Mouse (Mus musculus) kidney, embryonic 14.5 days (tissue): ENCODE measurements around the gene Il6st. TPM values are rescaled to one million over a fixed set of nuclear protein-coding genes. Genes with fewer than 3 reads are reported as not detected.

Source experiments
- ATAC-seq: fragments of 200-750 bp; cut with Nextera tagmentation; 2 replicates; pipeline ENCODE4 v1.8.0; 2017; ENCODE audit warnings: moderate number of reproducible peaks, mild to moderate bottlenecking, moderate TSS enrichment, moderate library complexity; ENCODE audit not compliant: low FRiP score, low TSS enrichment
- H3K27ac ChIP-seq: fragments of 300-500 bp; sonication (generic); 2 replicates; pipeline ENCODE4 v1.5.1; 2014; ENCODE audit warnings: low read depth, mild to moderate bottlenecking, low read length, moderate library complexity, mixed read lengths
- H3K27me3 ChIP-seq: fragments of 300-500 bp; sonication (generic); 2 replicates; pipeline ENCODE4 v1.6.1; 2014; ENCODE audit warnings: mild to moderate bottlenecking, low read length; ENCODE audit not compliant: control insufficient read depth, insufficient read depth
- H3K36me3 ChIP-seq: fragments of 300-500 bp; sonication (generic); 2 replicates; pipeline ENCODE4 v1.6.1; 2014; ENCODE audit warnings: low read length, mixed read lengths; ENCODE audit not compliant: control insufficient read depth, insufficient read depth
- H3K4me1 ChIP-seq: fragments of 300-500 bp; sonication (generic); 2 replicates; pipeline ENCODE4 v1.6.1; 2014; ENCODE audit warnings: low read length, mixed read lengths; ENCODE audit not compliant: control insufficient read depth, insufficient read depth
- H3K4me2 ChIP-seq: fragments of 300-500 bp; sonication (generic); replicated peaks from 2 replicates; pipeline ENCODE4 v1.6.1; 2014; ENCODE audit warnings: low read depth, mild to moderate bottlenecking, low read length
- H3K4me3 ChIP-seq: fragments of 300-500 bp; sonication (generic); 2 replicates; pipeline ENCODE4 v1.5.1; 2014; ENCODE audit warnings: mild to moderate bottlenecking, low read length
- H3K9ac ChIP-seq: fragments of 300-500 bp; sonication (generic); 2 replicates; pipeline ENCODE4 v1.6.1; 2014; ENCODE audit warnings: low read depth, mild to moderate bottlenecking, low read length, moderate library complexity
- H3K9me3 ChIP-seq: fragments of 300-500 bp; sonication (generic); 2 replicates; pipeline ENCODE4 v1.6.1; 2016; ENCODE audit warnings: low read length; ENCODE audit not compliant: control insufficient read depth
- WGBS: fragments of 180-500 bp; shearing (Covaris S2); extraction: QIAGEN DNeasy Blood & Tissue Kit; methylation state at CpG from one replicate; pipeline ENCODE4 v1.1.7; 2014; 5-methylcytosine and 5-hydroxymethylcytosine counted together
- polyA plus RNA-seq: library from polyadenylated mRNA; unstranded; fragments of >200 nt; fragmentation: Nextera tagmentation; extraction: Ambion mirVana; gene quantifications from 2 replicates; pipeline ENCODE4 v1.2.1, GENCODE M21; 2014

Gene Il6st
- polyA plus RNA-seq, 1 experiment from 2014 or later, result 31.8 TPM

DNA sequence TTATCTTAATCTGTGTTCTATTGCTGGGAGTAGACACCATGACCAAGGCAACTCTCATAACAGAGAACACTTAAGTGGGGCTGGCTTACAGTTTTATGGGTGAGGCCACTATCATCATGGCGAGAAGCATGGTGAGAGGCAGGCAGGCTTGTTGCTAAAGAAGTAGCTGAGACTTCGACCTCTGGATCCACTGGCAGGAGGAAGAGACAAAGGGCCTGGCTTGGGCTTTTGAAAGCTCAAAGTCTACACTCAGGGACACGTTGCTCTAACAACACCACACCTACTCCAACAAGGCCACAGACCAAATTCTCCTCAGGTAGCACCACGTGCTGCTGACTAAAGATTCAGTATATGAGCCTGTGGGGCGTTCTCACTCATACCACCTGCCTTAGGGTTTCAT, 22.4 kb downstream of the Il6st start:
- 95% methylated on average over 5 of the region's 5 CpGs for WGBS
- peaks cover 48% of the 10 kb centered on the region for H3K36me3 ChIP-seq

DNA sequence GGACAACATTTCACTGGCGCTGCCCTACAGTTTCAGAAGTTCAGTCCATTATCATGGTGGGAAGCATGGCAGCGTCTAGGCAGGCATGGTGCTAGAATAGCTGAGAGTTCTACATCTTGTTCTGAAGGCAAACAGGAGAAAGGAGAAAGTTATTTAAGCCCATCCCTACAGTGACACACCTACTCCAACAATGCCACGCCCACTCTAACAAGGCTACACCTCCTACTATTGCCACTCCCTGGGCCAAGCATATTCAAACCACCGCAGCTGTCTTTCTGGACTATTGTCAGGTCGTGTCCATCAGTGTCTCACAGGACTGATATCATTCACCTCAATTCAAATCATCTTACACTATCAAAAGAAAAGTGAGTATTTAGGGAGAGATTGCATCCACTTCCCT, 22.8 kb downstream of the Il6st start:
- no peak overlapping the region for H3K9ac ChIP-seq
- H3K36me3 ChIP-seq, result peaks cover 48% of the 10 kb centered on the region
- ATAC-seq, result no peak
- H3K4me1 ChIP-seq, result no peaks in the 10 kb centered on the region
- WGBS, result 92% methylated on average over 5 of the region's 5 CpGs
- H3K4me3 ChIP-seq, result no peak overlapping the region
- no peaks in the 10 kb centered on the region for H3K9me3 ChIP-seq
- no peaks in the 10 kb centered on the region for H3K27me3 ChIP-seq
- H3K27ac ChIP-seq, result no peak overlapping the region
- H3K4me2 ChIP-seq, result no peak overlapping the region

More for the DNA sequence above, 22.4 kb downstream of the Il6st start:
- no peak overlapping the region for H3K9ac ChIP-seq
- H3K9me3 ChIP-seq, result no peaks in the 10 kb centered on the region
- H3K4me2 ChIP-seq, result no peak overlapping the region
- no peaks in the 10 kb centered on the region for H3K27me3 ChIP-seq
- H3K27ac ChIP-seq, result no peak overlapping the region
- no peaks in the 10 kb centered on the region for H3K4me1 ChIP-seq
- ATAC-seq, result no peak
- H3K4me3 ChIP-seq, result no peak overlapping the region

DNA sequence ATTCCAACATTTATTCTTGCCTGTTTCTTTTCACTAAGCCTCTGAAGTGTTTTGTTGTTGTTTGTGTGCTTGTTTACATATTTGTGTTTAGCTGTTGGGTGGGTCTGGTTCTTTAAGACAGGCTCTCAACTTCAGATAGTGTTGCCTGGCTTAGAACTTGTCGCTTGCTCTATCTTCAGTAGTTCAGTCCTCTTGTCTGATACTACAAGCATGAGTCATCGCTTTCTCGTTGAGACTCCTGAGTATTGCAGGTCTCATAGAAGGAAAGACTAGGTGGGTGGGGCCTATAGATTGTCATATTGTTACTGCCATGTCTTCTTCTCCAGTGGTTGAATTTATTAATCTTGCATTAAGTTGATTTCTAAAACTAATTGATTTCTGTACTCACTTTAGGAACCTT, 26.2 kb downstream of the Il6st start:
- H3K27ac ChIP-seq, result no peak overlapping the region
- no peaks in the 10 kb centered on the region for H3K27me3 ChIP-seq
- no peak for ATAC-seq
- no peaks in the 10 kb centered on the region for H3K4me1 ChIP-seq
- H3K36me3 ChIP-seq, result peaks cover 36% of the 10 kb centered on the region
- WGBS, result 95% methylated on average over 3 of the region's 3 CpGs
- H3K9ac ChIP-seq, result no peak overlapping the region
- no peak overlapping the region for H3K4me3 ChIP-seq
- H3K9me3 ChIP-seq, result no peaks in the 10 kb centered on the region
- H3K4me2 ChIP-seq, result no peak overlapping the region

DNA sequence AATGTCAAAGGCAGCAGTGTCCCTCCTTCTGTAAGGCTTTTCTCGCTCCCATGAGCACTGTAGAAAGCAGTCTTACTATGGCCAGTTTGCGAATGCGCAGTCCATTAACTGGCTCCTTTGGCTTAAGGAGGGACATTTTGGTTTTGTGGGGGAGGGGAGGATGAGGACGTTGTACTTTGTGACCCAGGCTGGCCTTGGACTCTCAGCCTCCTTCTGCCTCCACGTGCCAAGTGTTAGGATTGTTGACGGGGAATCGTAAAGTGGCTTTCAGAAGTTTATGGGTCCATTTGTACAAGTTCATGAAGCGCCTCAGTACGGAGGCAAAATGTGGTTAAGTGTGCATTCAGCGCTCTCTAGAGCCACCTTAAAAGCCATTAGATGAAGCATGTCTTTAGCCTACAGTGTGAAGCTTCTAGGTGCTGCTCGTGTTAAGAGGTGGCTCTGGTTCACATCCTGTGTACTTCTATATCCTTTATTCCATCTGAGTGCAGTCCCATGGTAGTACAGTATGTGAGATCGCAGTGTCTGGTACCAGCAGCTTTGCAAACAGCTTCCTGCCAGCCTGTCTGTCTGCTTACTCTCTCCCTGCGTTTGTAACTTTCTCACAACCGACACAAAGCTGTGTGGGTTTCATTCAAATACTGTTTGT, 27.9 kb downstream of the Il6st start:
- Histone ChIP-seq H3K4me2 (no peak overlapping the region), H3K9me3 (no peaks in the 10 kb centered on the region), H3K27ac (no peak overlapping the region), H3K9ac (no peak overlapping the region), H3K4me3 (no peak overlapping the region), H3K36me3 (peaks cover 37% of the 10 kb centered on the region), H3K4me1 (no peaks in the 10 kb centered on the region), H3K27me3 (no peaks in the 10 kb centered on the region)
- WGBS, result 54% methylated on average over 14 of the region's 14 CpGs
- ATAC-seq, result no peak

DNA sequence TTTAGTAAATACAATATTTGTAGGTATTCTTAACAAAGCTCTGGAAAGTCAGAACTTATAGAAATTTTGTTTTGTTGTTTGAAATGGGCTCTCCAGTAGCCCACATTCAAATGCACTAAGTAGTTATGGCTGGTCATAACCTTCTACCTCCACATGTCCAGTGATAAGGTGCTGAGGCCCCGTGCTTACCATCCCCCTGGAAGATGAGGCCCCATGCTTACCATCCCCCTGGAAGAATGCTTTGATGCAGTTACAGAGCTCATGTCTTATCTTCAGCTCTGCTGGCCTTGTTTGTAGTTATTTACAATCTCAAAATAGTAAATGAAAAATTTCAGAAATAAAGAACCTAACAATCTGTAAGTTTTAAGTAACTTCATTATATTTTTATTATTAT, 28.4 kb downstream of the Il6st start:
- ATAC-seq, result no peak
- no peak overlapping the region for H3K9ac ChIP-seq
- no peak overlapping the region for H3K4me2 ChIP-seq
- no peak overlapping the region for H3K27ac ChIP-seq
- peaks cover 43% of the 10 kb centered on the region for H3K36me3 ChIP-seq
- H3K27me3 ChIP-seq, result no peaks in the 10 kb centered on the region
- no peaks in the 10 kb centered on the region for H3K4me1 ChIP-seq
- no peak overlapping the region for H3K4me3 ChIP-seq
- WGBS, result 62% methylated on average over 1 of the region's 1 CpGs
- H3K9me3 ChIP-seq, result no peaks in the 10 kb centered on the region

DNA sequence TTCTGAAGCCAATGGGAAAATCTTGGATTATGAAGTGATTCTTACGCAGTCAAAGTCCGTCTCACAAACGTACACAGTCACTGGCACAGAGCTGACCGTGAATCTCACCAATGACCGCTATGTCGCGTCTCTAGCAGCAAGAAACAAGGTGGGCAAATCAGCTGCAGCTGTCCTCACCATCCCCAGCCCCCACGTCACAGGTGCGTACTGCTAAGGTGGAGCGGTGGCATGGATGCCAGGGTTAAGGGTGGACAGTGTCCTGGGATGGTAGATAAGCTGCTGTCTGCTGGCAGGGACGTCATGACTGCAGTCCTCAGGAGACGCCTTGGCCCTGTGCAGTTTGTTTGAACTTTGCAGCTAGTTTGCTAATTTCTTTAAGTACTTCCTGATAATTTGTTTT, 30.7 kb downstream of the Il6st start:
- Histone ChIP-seq H3K4me1 (no peaks in the 10 kb centered on the region), H3K27ac (no peak overlapping the region), H3K9me3 (no peaks in the 10 kb centered on the region), H3K4me2 (no peak overlapping the region), H3K36me3 (peaks cover 62% of the 10 kb centered on the region), H3K27me3 (no peaks in the 10 kb centered on the region), H3K9ac (no peak overlapping the region), H3K4me3 (no peak overlapping the region)
- WGBS, result 93% methylated on average over 12 of the region's 12 CpGs
- no peak for ATAC-seq

DNA sequence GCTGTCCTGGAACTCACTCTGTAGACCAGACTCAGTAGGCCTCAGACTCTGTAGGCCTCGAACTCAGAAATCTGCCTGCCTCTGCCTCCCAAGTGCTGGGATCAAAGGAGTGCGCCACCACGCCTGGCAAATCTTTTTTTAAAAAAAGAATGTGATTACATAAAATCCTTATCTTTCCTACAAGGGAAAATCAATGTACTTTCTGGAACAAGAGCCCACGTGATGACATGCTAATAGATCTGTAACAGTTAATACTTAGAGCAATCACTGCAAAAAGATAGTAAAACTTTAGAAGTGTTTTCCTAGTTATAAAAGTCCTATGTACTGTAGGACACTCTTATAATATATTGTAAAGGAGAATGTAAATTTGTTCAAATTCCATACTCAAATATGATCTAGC, 36.2 kb downstream of the Il6st start:
- peaks cover 79% of the 10 kb centered on the region for H3K36me3 ChIP-seq
- H3K27me3 ChIP-seq, result no peaks in the 10 kb centered on the region
- no peak overlapping the region for H3K27ac ChIP-seq
- no peaks in the 10 kb centered on the region for H3K9me3 ChIP-seq
- H3K4me1 ChIP-seq, result no peaks in the 10 kb centered on the region
- H3K9ac ChIP-seq, result no peak overlapping the region
- WGBS, result 95% methylated on average over 4 of the region's 4 CpGs
- H3K4me3 ChIP-seq, result no peak overlapping the region
- ATAC-seq, result no peak
- H3K4me2 ChIP-seq, result no peak overlapping the region

DNA sequence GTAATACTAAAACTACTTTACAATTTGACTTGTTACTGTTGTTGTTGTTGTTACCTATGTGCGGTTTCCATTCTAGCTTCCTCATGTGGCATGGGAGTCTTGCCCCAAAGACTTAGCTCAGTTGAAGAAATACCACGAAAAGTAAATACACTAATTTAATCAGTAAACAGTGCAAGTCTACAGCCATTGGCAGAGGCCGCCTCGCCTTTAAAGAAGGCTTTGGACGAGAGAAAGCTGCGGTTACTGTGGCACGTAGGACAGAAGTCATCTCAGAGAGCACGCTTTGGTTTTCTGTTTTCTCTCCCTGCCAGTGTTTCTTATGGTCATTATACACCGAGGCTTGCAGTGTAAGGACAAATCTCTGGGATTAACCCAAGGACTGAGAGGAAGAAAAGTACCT, 36.6 kb downstream of the Il6st start:
- no peaks in the 10 kb centered on the region for H3K27me3 ChIP-seq
- no peaks in the 10 kb centered on the region for H3K9me3 ChIP-seq
- no peak overlapping the region for H3K27ac ChIP-seq
- H3K4me3 ChIP-seq, result no peak overlapping the region
- no peaks in the 10 kb centered on the region for H3K4me1 ChIP-seq
- 92% methylated on average over 9 of the region's 9 CpGs for WGBS
- no peak overlapping the region for H3K9ac ChIP-seq
- H3K36me3 ChIP-seq, result peaks cover 79% of the 10 kb centered on the region
- no peak for ATAC-seq
- H3K4me2 ChIP-seq, result no peak overlapping the region

DNA sequence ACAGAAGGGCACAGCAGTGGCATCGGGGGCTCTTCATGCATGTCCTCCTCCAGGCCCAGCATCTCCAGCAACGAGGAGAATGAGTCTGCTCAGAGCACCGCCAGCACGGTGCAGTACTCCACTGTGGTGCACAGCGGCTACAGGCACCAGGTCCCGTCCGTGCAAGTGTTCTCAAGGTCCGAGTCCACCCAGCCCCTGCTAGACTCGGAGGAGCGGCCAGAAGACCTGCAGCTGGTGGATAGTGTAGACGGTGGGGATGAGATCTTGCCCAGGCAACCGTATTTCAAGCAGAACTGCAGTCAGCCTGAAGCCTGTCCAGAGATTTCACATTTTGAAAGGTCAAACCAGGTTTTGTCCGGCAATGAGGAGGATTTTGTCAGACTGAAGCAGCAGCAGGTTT, 40.0 kb downstream of the Il6st start:
- Histone ChIP-seq H3K9ac (no peak overlapping the region), H3K36me3 (peaks cover 71% of the 10 kb centered on the region), H3K27me3 (no peaks in the 10 kb centered on the region), H3K4me3 (no peak overlapping the region), H3K4me2 (no peak overlapping the region), H3K27ac (no peak overlapping the region), H3K4me1 (no peaks in the 10 kb centered on the region), H3K9me3 (no peaks in the 10 kb centered on the region)
- ATAC-seq, result no peak
- WGBS, result 89% methylated on average over 13 of the region's 13 CpGs
